Mouse (Mus musculus): ENCODE results near the gene Cntnap5c. TPM values are rescaled to one million over a fixed set of nuclear protein-coding genes. Genes with fewer than 3 reads are reported as not detected.

Cntnap5c gene
- total and polyA plus RNA-seq, 3 experiments: not detected

DNA sequence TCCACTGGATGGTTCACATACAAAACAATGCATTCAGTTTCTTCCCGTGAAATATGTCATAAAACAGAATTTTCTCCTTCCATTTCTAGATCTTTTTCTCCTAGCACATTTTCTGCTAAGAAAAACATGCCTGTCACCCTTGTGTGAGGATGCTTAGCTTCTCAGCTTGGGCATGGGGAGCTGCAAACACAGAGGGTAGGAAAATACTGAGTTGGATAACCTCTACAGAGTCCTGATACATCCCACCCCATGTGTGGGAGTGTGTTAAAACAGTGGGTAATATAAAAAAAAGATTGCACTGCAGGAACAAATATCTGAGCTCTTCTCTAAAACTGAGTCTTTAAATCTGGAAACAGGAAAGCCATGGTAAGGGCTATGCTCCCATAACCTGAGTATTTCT is 339.0 kb downstream of the Cntnap5c start:
- no peak overlapping the region for H3K4me3 ChIP-seq (replicated peaks in 1 of 3; ENCODE audit: low read depth in 2 of 3, low read length in 2 of 3, poor library complexity in 1 of 3)
- H3K27me3 ChIP-seq (replicated peaks): no peaks in the 10 kb centered on the region
- no peak overlapping the region for H3K27ac ChIP-seq (ENCODE audit: insufficient read depth, low read depth)
- dilution Hi-C loops (cut with MboI; ENCODE audit: extremely low pct_ligation_motif_present, extremely low pct_unique_long_range_greater_than_20kb, low sequenced_read_pairs): no loop called here
- H3K36me3 ChIP-seq (replicated peaks in 1 of 2; ENCODE audit: control insufficient read depth in 1 of 2, insufficient read depth in 1 of 2, low read length in 1 of 2): no peaks in the 10 kb centered on the region
- H3K79me2 ChIP-seq (replicated peaks; ENCODE audit: control insufficient read depth, extremely low read depth, insufficient read depth, poor library complexity, severe bottlenecking): no peaks in the 10 kb centered on the region
- 0 out of 4 replicates have a peak, but pooled peaks cover 0 to 2% of the 10 kb centered on the region in 2 experiments for H3K4me1 ChIP-seq (ENCODE audit: control insufficient read depth in 1 of 2, insufficient read depth in 2 of 2)
- H3K9me3 ChIP-seq (replicated peaks; ENCODE audit: low read length): no peaks in the 10 kb centered on the region
- no peak for DNase-seq (ENCODE audit: extremely low read depth)
- H3K4me2 ChIP-seq (ENCODE audit: insufficient read depth, low read depth, poor library complexity, severe bottlenecking): no peak overlapping the region
- no peak overlapping the region for H3K9ac ChIP-seq (ENCODE audit: insufficient read depth, low read depth)
- in situ Hi-C loops (cut with MboI; ENCODE audit: low pct_ligation_motif_present, low pct_unique_long_range_greater_than_20kb, low sequenced_read_pairs): no loop called here
- TF ChIP-seq USF2 (conservative IDR thresholded peaks at IDR 0.05; ENCODE audit: low read depth, low read length) (no peak), E2F4 (IDR thresholded peaks at IDR 0.05; ENCODE audit: insufficient replicate concordance, low read depth, low read length) (no peak), MXI1 (IDR thresholded peaks at IDR 0.05; ENCODE audit: low read depth, low read length) (no peak), SMC3 (IDR thresholded peaks at IDR 0.05; ENCODE audit: low read depth, low read length) (no peak), ETS1 (conservative IDR thresholded peaks at IDR 0.05; ENCODE audit: low read depth, low read length) (no peak), SIN3A (IDR thresholded peaks at IDR 0.05; ENCODE audit: low read length) (no peak), NRF1 (IDR thresholded peaks at IDR 0.05; ENCODE audit: low read depth, low read length) (no peak), EP300 (IDR thresholded peaks at IDR 0.05; ENCODE audit: low read length) (no peak), ZNF384 (IDR thresholded peaks at IDR 0.05; ENCODE audit: low read depth, low read length) (no peak), JUN (IDR thresholded peaks at IDR 0.05; ENCODE audit: insufficient read depth, low read depth, low read length) (no peak), MAZ (IDR thresholded peaks at IDR 0.05; ENCODE audit: low read depth, low read length) (no peak), UBTF (IDR thresholded peaks at IDR 0.05; ENCODE audit: low read depth, low read length) (no peak), POLR2A (IDR thresholded peaks at IDR 0.05; ENCODE audit: low read depth, low read length) (no peak), NELFE (IDR thresholded peaks at IDR 0.05; ENCODE audit: low read depth, low read length) (no peak), MYC (IDR thresholded peaks at IDR 0.05; ENCODE audit: low read depth, low read length) (no peak), RAD21 (IDR thresholded peaks at IDR 0.05; ENCODE audit: low read depth, low read length) (no peak), IRF4 (IDR thresholded peaks at IDR 0.05; ENCODE audit: low read depth, low read length) (no peak)

DNA sequence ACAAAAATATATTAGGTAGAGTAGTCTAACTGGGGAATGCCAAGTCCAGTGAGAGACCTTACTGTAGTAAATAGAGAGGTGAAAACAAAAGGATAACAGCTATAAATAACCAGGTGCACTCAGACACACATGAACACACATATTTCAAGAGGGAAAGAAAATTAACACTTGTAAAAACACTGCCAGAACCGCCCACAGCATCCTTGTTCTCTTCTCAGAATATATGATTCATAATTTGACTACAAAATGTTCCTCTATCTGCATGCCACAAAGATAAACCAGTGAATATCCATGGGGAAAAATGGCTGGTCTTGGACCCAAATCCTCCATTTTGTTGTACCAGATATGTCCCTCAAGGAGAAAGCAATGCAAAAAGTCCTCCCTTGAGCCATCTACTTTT is 417.8 kb downstream of the Cntnap5c start:
- no peaks in the 10 kb centered on the region for H3K79me2 ChIP-seq (replicated peaks; ENCODE audit: control insufficient read depth, extremely low read depth, insufficient read depth, poor library complexity, severe bottlenecking)
- TF ChIP-seq EP300 (IDR thresholded peaks at IDR 0.05; ENCODE audit: low read length): no peak
- no peak for TF ChIP-seq USF1 (IDR thresholded peaks at IDR 0.05; ENCODE audit: low read depth, low read length)
- TF ChIP-seq RCOR1 (conservative IDR thresholded peaks at IDR 0.05; ENCODE audit: low read depth, low read length): no peak
- no peak for TF ChIP-seq SMC3 (IDR thresholded peaks at IDR 0.05; ENCODE audit: low read depth, low read length)
- no peak for TF ChIP-seq POLR2A (IDR thresholded peaks at IDR 0.05; ENCODE audit: low read depth, low read length)
- TF ChIP-seq MEF2A (IDR thresholded peaks at IDR 0.05; ENCODE audit: borderline replicate concordance, low read depth, low read length): no peak
- TF ChIP-seq TCF12 (IDR thresholded peaks at IDR 0.05; ENCODE audit: low read depth, low read length): no peak
- TF ChIP-seq POLR2AphosphoS2 (IDR thresholded peaks at IDR 0.05; ENCODE audit: low read depth, low read length): no peak
- TF ChIP-seq IRF4 (IDR thresholded peaks at IDR 0.05; ENCODE audit: low read depth, low read length): no peak
- no peak for TF ChIP-seq MYC (IDR thresholded peaks at IDR 0.05; ENCODE audit: low read depth, low read length)
- no peak for TF ChIP-seq MAZ (IDR thresholded peaks at IDR 0.05; ENCODE audit: low read depth, low read length)
- TF ChIP-seq NELFE (IDR thresholded peaks at IDR 0.05; ENCODE audit: low read depth, low read length): no peak
- TF ChIP-seq MAX (IDR thresholded peaks at IDR 0.05; ENCODE audit: low read length): no peak
- TF ChIP-seq CHD1 (IDR thresholded peaks at IDR 0.05; ENCODE audit: low read depth, low read length): no peak
- no peak for TF ChIP-seq MXI1 (IDR thresholded peaks at IDR 0.05; ENCODE audit: low read depth, low read length)
- dilution Hi-C loops (cut with MboI; ENCODE audit: extremely low pct_ligation_motif_present, extremely low pct_unique_long_range_greater_than_20kb, low sequenced_read_pairs): no loop called here

More for the DNA sequence above, 417.8 kb downstream of the Cntnap5c start:
- in situ Hi-C loops (cut with MboI; ENCODE audit: low pct_ligation_motif_present, low pct_unique_long_range_greater_than_20kb, low sequenced_read_pairs): no loop called here
- Histone ChIP-seq H3K9me3 (replicated peaks; ENCODE audit: low read length) (no peaks in the 10 kb centered on the region), H3K9ac (ENCODE audit: insufficient read depth, low read depth) (no peak overlapping the region), H3K4me3 (replicated peaks in 1 of 3; ENCODE audit: low read depth in 2 of 3, low read length in 2 of 3, poor library complexity in 1 of 3) (no peak overlapping the region), H3K4me2 (ENCODE audit: insufficient read depth, low read depth, poor library complexity, severe bottlenecking) (no peak overlapping the region), H3K27me3 (replicated peaks) (no peaks in the 10 kb centered on the region), H3K27ac (ENCODE audit: insufficient read depth, low read depth) (no peak overlapping the region), H3K36me3 (replicated peaks in 1 of 2; ENCODE audit: control insufficient read depth in 1 of 2, insufficient read depth in 1 of 2, low read length in 1 of 2) (no peaks in the 10 kb centered on the region), H3K4me1 (ENCODE audit: control insufficient read depth in 1 of 2, insufficient read depth in 2 of 2) (no peaks in the 10 kb centered on the region)
- no peak for DNase-seq (ENCODE audit: extremely low read depth)

Measured in CH12.LX (cell line).